Mouse (Mus musculus) small intestine, adult 2 months (tissue): Measurements from ENCODE around the gene Pou3f4. TPM values are rescaled to one million over a fixed set of nuclear protein-coding genes. Genes with fewer than 3 reads are reported as not detected.
"Not testable (repeated sequence)": the region's sequence is repeated elsewhere in the genome, so short reads cannot be mapped to it uniquely, and the experiment has no call there.

Experiments
- H3K27ac ChIP-seq: fragments of 200-500 bp; 2 replicates; pipeline ENCODE4 v1.5.1; 2012; ENCODE audit warnings: low read depth, low read length, control low read depth, inconsistent platforms; ENCODE audit not compliant: insufficient read depth
- H3K27me3 ChIP-seq: fragments of 200-500 bp; 2 replicates; pipeline ENCODE4 v1.6.1; 2012; ENCODE audit warnings: mild to moderate bottlenecking, moderate library complexity, low read length, inconsistent platforms; ENCODE audit not compliant: control insufficient read depth, insufficient read depth
- H3K36me3 ChIP-seq: fragments of 200-500 bp; 2 replicates; pipeline ENCODE4 v1.6.1; 2012; ENCODE audit warnings: mild to moderate bottlenecking, low read length, control low read depth, inconsistent platforms; ENCODE audit not compliant: control insufficient read depth, insufficient read depth
- H3K4me1 ChIP-seq: fragments of 200-500 bp; 2 replicates; pipeline ENCODE4 v1.6.1; 2012; ENCODE audit warnings: low read length, inconsistent platforms, mixed read lengths; ENCODE audit not compliant: control insufficient read depth, insufficient read depth, insufficient read length
- H3K4me3 ChIP-seq: fragments of 200-500 bp; 2 replicates; pipeline ENCODE4 v1.5.1; 2012; ENCODE audit warnings: low read depth, mild to moderate bottlenecking, control low read depth, inconsistent platforms, low read length, moderate library complexity
- CTCF ChIP-seq: fragments of 200-500 bp; IDR thresholded peaks from 2 replicates; pipeline ENCODE4 v1.5.1; 2012; ENCODE audit warnings: low read depth, mild to moderate bottlenecking, control low read depth, inconsistent platforms, low read length, moderate library complexity, mixed read lengths; ENCODE audit not compliant: insufficient replicate concordance, insufficient read length; ENCODE audit errors: extremely low read depth
- POLR2A ChIP-seq: fragments of 200-500 bp; IDR thresholded peaks from 2 replicates; pipeline ENCODE4 v1.6.1; 2012; ENCODE audit warnings: low read depth, mild to moderate bottlenecking, control low read depth, inconsistent platforms, low read length, moderate library complexity
- WGBS: fragments of 180-500 bp; shearing (Covaris S2); methylation state at CpG from one replicate; pipeline ENCODE4 v1.1.7; 2018; 5-methylcytosine and 5-hydroxymethylcytosine counted together
- polyA plus RNA-seq: library from polyadenylated mRNA; depleted of rRNA; stranded (reverse); fragments of >200 nt; gene quantifications from 2 replicates; pipeline ENCODE4 v1.2.3, GENCODE M21; 2012; rRNA removed

Gene Pou3f4
- polyA plus RNA-seq = not detected in 2 replicates

DNA sequence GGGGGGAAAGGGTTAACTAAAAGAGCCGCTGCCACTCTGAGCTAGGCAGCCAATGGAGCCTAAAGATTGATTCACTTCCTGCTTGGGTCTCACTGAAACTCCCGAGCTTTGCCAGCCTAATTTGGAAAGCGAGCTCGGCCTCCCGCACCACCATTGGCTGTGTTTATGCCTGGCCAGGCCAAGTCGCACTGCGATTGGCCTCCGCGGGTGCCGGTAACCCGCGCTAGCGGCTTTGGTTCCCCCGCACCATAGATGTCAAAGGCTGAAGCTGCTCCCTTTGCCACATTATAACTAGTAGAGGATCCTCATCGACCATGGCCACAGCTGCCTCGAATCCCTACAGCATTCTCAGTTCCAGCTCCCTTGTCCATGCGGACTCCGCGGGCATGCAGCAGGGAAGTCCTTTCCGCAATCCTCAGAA lies at the start of gene Pou3f4:
Pou3f4 (plus strand) TSS at position 130 of the 421 bp plus-strand sequence.
- Histone ChIP-seq H3K27me3 (no peaks in the 10 kb centered on the region), H3K4me1 (no peaks in the 10 kb centered on the region), H3K36me3 (no peaks in the 10 kb centered on the region), H3K4me3 (no peak within 1 kb of the TSS), H3K27ac (no peak within 1 kb of the TSS)
- TF ChIP-seq CTCF (no peak), POLR2A (no peak)
- WGBS = 13% methylated on average over 20 of the region's 20 CpGs

DNA sequence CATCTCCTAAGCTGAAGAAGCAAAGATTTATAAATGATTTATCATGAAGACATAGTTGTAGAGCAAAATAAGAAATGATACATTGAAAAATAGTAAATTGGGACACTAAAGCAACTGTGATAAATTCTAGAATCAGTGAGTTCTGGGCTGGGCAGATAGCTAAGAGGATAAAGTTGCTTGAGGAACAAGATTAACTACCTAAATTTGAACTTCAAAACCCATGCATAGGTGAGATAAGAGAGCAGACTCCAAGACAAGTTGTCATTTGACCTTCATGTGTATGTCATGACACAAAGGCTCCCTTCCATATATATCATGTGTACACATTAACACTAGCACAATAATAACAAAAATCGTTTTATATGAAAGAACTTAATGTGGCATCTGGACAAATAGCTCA lies 48.1 kb upstream of the Pou3f4 start:
- no peak overlapping the region for H3K27ac ChIP-seq
- H3K4me1 ChIP-seq = no peaks in the 10 kb centered on the region
- no peak overlapping the region for H3K4me3 ChIP-seq
- H3K27me3 ChIP-seq = no peaks in the 10 kb centered on the region
- H3K36me3 ChIP-seq = no peaks in the 10 kb centered on the region
- 56% methylated on average over 1 of the region's 1 CpGs for WGBS
- TF ChIP-seq POLR2A (no peak), CTCF (no peak)

DNA sequence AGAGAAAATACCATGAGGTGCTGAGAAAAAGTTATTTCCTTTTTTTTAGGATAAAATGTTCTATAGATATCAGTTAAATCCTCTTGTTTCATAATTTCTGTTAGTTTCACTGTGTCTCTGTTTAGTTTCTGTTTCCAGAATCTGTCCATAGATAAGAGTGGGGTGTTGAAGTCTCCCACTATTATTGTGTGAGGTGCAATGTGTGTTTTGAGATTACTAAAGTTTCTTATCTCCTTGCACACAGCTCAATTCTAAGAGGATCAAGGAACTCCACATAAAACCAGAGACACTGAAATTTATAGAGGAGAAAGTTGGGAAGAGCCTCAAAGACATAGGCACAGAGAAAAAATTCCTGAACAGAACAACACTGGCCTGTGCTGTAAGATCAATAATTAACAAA lies 39.3 kb upstream of the Pou3f4 start:
- H3K4me3 ChIP-seq, H3K36me3 ChIP-seq, H3K4me1 ChIP-seq, H3K27me3 ChIP-seq, H3K27ac ChIP-seq: not testable (repeated sequence)

DNA sequence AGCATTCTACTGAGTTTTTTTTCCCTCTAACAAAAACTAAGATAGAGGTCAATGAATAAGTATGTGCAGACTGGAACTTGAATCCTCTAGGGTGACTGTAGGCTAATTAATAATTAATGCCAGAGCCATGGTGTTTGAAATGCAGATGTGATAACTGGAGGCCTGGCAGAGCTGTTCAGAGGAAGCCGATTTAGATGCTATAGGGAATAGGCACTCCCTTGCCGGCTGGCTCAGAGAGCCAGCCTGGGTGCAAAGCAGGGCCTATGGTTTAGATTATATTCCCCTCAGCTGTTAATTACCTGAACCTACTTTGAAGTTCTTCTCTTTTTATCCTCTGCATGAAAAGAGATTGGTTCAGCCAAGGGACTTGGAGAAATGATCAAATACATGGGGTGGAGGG lies 11.6 kb upstream of the Pou3f4 start:
- 63% methylated on average over 2 of the region's 2 CpGs for WGBS
- Histone ChIP-seq H3K27ac (no peak overlapping the region), H3K36me3 (no peaks in the 10 kb centered on the region), H3K4me1 (no peaks in the 10 kb centered on the region), H3K4me3 (no peak overlapping the region), H3K27me3 (no peaks in the 10 kb centered on the region)
- TF ChIP-seq POLR2A (no peak), CTCF (no peak)

DNA sequence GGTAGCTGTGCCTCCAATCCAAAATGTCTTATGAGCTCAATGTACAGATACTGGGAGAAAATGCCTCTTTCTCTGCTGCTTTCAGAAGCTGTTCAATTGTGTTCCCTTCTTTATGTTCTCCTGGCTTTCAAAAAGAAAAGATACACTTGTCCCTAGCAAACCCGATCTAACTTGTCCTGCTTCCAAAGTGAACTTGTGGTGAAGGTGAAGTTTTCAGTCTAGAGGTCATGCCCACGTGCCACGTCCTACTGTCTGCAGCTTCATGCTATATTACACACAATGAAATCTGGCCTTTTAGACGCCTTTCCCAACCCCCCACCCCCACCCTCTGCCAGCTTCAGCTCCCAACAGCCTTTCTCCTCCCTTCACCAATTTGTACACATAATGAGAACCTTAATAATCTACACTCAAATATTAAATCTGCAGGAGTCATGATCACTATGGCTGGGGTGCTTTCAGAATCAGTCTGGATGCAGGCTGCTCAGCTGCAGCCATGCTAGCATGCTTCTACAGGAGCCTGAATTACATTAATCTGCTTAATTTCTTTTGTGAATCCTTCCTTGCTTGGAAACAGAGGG lies 4.0 kb upstream of the Pou3f4 start:
- Histone ChIP-seq H3K4me3 (no peak overlapping the region), H3K27ac (no peak overlapping the region), H3K36me3 (no peaks in the 10 kb centered on the region), H3K27me3 (no peaks in the 10 kb centered on the region), H3K4me1 (no peaks in the 10 kb centered on the region)
- 47% methylated on average over 4 of the region's 4 CpGs for WGBS
- TF ChIP-seq POLR2A = no peak
- TF ChIP-seq CTCF = no peak

DNA sequence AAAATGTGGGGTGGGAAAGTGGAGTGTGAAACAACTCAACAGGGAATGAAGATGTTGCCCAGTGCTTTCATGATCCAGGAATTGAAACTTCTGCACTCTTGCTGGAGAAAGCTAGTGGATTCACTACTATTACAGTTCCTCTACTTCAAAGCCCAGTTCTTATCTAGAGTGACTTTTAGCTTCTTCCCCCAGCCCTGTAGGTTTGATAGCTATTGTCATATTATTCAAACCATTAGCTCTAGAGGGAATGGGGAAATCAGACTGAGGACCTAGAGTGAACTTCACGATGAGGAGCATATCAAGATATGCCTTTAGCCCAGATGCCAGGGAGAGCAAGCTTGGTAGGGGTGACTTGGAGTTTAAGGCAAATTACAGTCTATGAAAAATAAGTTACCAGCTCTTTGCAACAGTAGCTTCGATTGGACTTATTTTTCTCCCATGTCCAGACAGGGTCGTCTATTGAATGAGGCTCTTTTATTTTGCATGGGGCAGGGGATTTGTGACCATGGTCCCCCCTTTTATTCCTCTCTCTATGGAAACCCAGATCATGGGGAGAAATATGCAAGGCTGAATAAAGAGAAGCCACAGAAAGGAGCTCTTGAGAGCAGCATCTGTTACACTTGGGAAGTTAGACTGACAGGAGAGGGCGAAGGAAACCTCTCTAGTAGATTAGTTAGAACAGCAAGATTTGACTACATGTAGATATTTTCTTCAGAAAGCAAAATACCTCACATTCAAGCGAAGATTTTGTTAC lies 3.1 kb upstream of the Pou3f4 start:
- TF ChIP-seq POLR2A (no peak), CTCF (no peak)
- H3K36me3 ChIP-seq = no peaks in the 10 kb centered on the region
- H3K4me1 ChIP-seq = no peaks in the 10 kb centered on the region
- 61% methylated on average over 5 of the region's 5 CpGs for WGBS
- no peaks in the 10 kb centered on the region for H3K27me3 ChIP-seq
- H3K27ac ChIP-seq = no peak overlapping the region
- no peak overlapping the region for H3K4me3 ChIP-seq

DNA sequence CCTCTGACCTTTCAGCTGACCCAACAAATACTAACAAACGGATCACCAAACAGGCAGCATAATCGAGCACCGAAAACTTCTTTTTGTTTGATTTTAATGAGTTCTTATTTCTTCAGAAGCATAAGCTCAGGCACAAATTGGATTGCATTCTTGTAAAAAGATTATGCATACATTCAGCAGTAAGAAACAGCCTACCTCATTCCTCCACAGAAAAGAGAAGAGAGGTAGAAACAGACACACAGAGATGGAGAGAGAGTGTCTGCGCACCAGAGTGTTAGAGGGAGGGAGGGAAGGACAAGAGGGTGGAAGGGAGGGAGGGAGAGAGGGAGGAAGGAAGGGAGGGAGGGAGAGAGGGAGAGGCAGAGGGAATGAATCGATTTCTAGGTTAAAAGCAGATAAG lies 2.0 kb upstream of the Pou3f4 start:
- Histone ChIP-seq H3K27ac (no peak overlapping the region), H3K4me1 (no peaks in the 10 kb centered on the region), H3K4me3 (no peak overlapping the region), H3K27me3 (no peaks in the 10 kb centered on the region), H3K36me3 (no peaks in the 10 kb centered on the region)
- no peak for TF ChIP-seq CTCF
- no peak for TF ChIP-seq POLR2A
- 28% methylated on average over 5 of the region's 5 CpGs for WGBS
